Mouse (Mus musculus): ENCODE data around the gene Pitx2. TPM values are rescaled to one million over a fixed set of nuclear protein-coding genes. Genes with fewer than 3 reads are reported as not detected.

The Pitx2 gene
- 24.2 and 24.7 TPM in 2 replicates for polyA plus RNA-seq (2014; fragmentation: Nextera tagmentation; extraction: Ambion mirVana)

DNA sequence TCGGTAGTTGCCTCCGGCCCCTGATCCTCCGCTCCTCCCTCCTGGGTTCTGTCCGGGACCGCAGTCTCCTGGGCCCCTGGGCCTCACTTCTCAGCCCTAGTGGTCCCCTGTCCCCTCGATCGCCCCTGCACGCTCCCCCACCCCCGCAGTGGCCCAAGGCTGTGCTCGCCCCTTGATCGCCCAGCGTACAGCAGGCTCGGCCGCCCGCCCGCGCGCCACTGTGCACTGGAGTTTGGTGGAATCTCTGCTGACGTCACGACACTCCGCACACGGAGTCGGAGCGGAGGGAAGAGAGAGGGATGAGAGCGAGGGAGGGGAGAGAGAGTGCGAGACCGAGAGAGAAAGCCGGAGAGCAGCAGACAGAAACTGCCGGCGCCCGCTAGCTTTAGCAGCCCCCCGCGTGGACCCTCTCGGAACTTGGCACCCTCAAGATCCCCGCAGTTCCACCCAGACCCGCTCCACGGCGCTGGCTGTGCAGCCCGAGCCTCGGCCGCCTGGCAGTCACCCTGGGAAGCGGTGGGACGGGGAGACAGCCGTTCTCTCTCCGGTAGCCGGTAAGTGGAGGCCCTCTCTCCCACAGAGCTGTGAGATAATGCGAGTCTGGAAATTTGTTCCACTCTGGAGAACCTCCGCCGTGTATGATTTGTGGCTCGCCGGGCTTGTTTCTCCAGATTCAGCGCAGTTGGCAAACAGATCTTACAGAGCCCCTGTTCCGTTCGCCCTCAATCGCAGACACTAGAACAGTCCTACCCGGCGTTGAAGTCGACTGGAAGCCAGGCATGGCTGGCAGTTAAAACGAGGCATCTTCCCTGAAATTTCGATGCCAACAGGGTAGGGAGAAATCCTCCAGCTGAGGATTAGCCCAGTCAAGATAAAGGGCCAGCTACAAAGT lies at the start of gene Pitx2:
Pitx2 (plus strand) TSS at position 270 of the 892 bp plus-strand sequence.
- no peaks in the 10 kb centered on the region for H3K36me3 ChIP-seq (ENCODE audit: control insufficient read depth, insufficient read depth, low read length)
- H3K4me2 ChIP-seq (replicated peaks; ENCODE audit: low read depth, low read length): peak within 1 kb of the TSS; percentile 69
- peak within 1 kb of the TSS; percentile 44; the same call in 1 of the 2 replicates for H3K27ac ChIP-seq (ENCODE audit: low read length)
- H3K4me3 ChIP-seq (ENCODE audit: low read depth, low read length): peak within 1 kb of the TSS; percentile 41
- peak within 1 kb of the TSS; percentile 36 for H3K9ac ChIP-seq (replicated peaks; ENCODE audit: low read depth, low read length)
- 1% methylated on average over 54 of the region's 60 CpGs for WGBS
- peaks cover 22% of the 10 kb centered on the region for H3K27me3 ChIP-seq (ENCODE audit: control insufficient read depth, insufficient read depth, low read length)
- peak; percentile 65; the same call in 1 of the 2 replicates for ATAC-seq (ENCODE audit: insufficient number of reproducible peaks, insufficient read depth, low FRiP score, low read depth)
- no peaks in the 10 kb centered on the region for H3K9me3 ChIP-seq (ENCODE audit: control insufficient read depth, low read depth, low read length)
- peaks cover 9% of the 10 kb centered on the region for H3K4me1 ChIP-seq (ENCODE audit: control insufficient read depth, insufficient read depth, low read length)

DNA sequence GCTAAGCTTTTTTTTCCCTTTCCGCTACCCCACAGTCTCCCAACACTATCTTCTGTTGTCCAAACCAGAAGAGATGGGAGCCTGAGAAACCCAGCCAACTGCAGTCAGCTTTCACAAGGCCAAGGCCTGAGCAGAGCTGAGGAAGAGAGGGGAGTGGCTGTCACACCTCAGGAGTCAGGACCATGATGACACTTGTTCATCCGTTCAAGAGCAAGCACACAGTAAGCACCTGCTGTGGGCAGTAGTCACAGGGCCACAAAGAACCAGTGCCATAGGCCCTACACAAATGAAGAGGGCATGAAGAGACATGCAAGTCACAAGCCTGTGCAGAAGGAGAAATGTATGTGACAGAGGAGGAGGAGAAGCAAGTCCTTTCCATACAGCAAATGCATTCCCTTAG lies 49.7 kb upstream of the Pitx2 start:
- ATAC-seq (ENCODE audit: insufficient number of reproducible peaks, insufficient read depth, low FRiP score, low read depth): no peak
- Histone ChIP-seq H3K4me3 (ENCODE audit: low read depth, low read length) (no peak overlapping the region), H3K4me1 (ENCODE audit: control insufficient read depth, insufficient read depth, low read length) (no peaks in the 10 kb centered on the region), H3K27ac (ENCODE audit: low read length) (no peak overlapping the region), H3K9me3 (ENCODE audit: control insufficient read depth, low read depth, low read length) (no peaks in the 10 kb centered on the region), H3K36me3 (ENCODE audit: control insufficient read depth, insufficient read depth, low read length) (no peaks in the 10 kb centered on the region), H3K9ac (replicated peaks; ENCODE audit: low read depth, low read length) (no peak overlapping the region), H3K27me3 (ENCODE audit: control insufficient read depth, insufficient read depth, low read length) (no peaks in the 10 kb centered on the region), H3K4me2 (replicated peaks; ENCODE audit: low read depth, low read length) (no peak overlapping the region)
- 82% methylated on average over 2 of the region's 2 CpGs for WGBS

DNA sequence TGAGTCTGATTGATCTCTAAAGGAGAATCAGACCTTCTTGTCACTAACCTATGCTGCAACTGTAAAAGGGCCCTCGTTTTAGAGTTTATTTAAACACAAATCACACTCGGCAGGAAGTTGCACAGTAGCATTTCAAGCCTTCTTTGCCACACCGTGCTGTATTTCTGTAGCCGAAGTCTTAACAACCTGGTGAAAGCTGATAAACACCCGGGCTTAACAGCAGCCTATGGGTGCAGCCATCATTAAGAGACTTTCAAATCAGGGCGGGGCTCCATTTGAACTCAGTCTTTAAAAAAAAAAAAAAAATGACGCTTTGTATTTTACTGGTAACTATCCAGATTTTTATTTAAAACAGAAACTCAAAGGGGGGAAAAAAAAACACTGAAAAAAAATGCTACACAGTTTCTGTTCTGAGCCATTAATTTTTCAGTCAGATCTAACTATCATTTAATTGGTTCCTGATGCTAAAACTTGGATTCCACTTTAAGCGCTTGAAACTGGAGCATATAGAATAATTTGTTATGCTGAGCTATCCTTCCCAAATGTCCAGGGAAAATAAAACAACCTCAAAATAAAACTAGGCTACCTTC lies 48.5 kb upstream of the Pitx2 start:
- Histone ChIP-seq H3K27me3 (ENCODE audit: control insufficient read depth, insufficient read depth, low read length) (no peaks in the 10 kb centered on the region), H3K27ac (ENCODE audit: low read length) (no peak overlapping the region), H3K4me1 (ENCODE audit: control insufficient read depth, insufficient read depth, low read length) (no peaks in the 10 kb centered on the region), H3K4me2 (replicated peaks; ENCODE audit: low read depth, low read length) (no peak overlapping the region), H3K4me3 (ENCODE audit: low read depth, low read length) (no peak overlapping the region), H3K36me3 (ENCODE audit: control insufficient read depth, insufficient read depth, low read length) (no peaks in the 10 kb centered on the region), H3K9me3 (ENCODE audit: control insufficient read depth, low read depth, low read length) (no peaks in the 10 kb centered on the region), H3K9ac (replicated peaks; ENCODE audit: low read depth, low read length) (no peak overlapping the region)
- 37% methylated on average over 8 of the region's 8 CpGs for WGBS
- 0 out of 2 replicates have a peak, but pooled peaks have one; percentile 42 for ATAC-seq (ENCODE audit: insufficient number of reproducible peaks, insufficient read depth, low FRiP score, low read depth)

DNA sequence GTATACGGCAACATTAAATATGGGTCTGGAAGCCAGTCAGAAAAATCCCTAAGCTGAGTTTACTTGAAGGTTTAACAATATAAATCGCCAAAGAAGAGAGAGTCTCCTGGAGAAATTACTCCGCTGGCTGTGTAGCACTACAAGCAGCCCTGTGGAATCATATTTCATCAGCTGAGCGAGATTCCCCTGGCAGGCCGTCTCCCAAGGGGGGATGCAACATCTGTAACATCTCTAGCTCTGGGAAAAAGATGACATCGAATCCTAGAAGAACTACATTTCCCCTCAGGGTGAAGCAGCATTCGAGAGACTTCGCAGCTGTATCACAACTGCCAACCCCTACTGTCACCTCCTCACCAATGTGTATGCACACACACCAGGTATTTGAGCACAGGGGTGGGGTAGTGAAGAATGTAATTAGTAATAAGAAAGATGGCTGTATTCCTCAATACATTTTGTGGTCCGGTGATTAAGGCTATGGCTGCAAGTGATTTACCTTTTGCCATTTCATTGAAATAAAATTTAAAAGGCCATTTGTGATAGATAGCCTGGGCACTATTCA lies 40.8 kb upstream of the Pitx2 start:
- Histone ChIP-seq H3K9me3 (ENCODE audit: control insufficient read depth, low read depth, low read length) (no peaks in the 10 kb centered on the region), H3K4me2 (replicated peaks; ENCODE audit: low read depth, low read length) (no peak overlapping the region), H3K4me1 (ENCODE audit: control insufficient read depth, insufficient read depth, low read length) (peaks cover 4% of the 10 kb centered on the region; the same call in 1 of the 2 replicates), H3K27me3 (ENCODE audit: control insufficient read depth, insufficient read depth, low read length) (no peaks in the 10 kb centered on the region), H3K27ac (ENCODE audit: low read length) (no peak overlapping the region), H3K4me3 (ENCODE audit: low read depth, low read length) (no peak overlapping the region), H3K36me3 (ENCODE audit: control insufficient read depth, insufficient read depth, low read length) (no peaks in the 10 kb centered on the region), H3K9ac (replicated peaks; ENCODE audit: low read depth, low read length) (no peak overlapping the region)
- ATAC-seq (ENCODE audit: insufficient number of reproducible peaks, insufficient read depth, low FRiP score, low read depth): peak; percentile 50; the same call in 1 of the 2 replicates
- 20% methylated on average over 9 of the region's 9 CpGs for WGBS

DNA sequence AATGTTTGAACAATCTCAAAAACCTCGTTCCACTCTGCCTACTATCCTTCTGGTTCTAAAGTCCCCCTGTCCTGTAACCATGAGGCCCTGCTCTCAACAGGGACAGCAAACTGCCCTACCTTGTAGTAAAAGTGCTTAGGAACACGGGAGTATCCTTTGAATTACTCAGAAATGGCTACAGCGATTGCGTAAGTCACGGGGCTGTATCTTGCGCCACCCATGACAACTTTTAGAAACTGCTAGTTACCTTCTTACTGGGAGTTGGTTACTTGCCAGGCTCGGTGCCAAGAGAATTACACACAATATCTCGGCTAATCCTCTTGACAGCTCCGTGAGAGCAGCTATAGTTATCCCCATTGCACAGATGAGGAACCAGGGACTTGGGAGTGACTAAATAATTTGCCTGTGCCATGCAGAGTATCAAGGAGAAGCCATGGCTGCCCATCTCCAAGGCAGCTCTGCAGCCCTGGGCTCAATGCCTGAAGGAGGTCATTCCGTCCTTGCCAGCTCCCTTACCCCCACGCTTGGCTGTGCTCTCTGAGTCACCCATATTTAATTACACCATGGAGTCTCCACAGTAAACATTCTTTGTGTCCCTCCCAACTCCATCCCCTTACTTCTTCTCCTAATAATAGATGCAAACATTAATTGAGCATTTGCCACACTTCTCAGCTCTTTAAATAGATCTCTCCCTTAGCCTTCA lies 38.2 kb upstream of the Pitx2 start:
- no peaks in the 10 kb centered on the region for H3K36me3 ChIP-seq (ENCODE audit: control insufficient read depth, insufficient read depth, low read length)
- H3K4me2 ChIP-seq (replicated peaks; ENCODE audit: low read depth, low read length): no peak overlapping the region
- no peak overlapping the region for H3K9ac ChIP-seq (replicated peaks; ENCODE audit: low read depth, low read length)
- no peak for ATAC-seq (ENCODE audit: insufficient number of reproducible peaks, insufficient read depth, low FRiP score, low read depth)
- H3K27ac ChIP-seq (ENCODE audit: low read length): no peak overlapping the region
- H3K9me3 ChIP-seq (ENCODE audit: control insufficient read depth, low read depth, low read length): no peaks in the 10 kb centered on the region
- 86% methylated on average over 11 of the region's 11 CpGs for WGBS
- no peak overlapping the region for H3K4me3 ChIP-seq (ENCODE audit: low read depth, low read length)
- H3K4me1 ChIP-seq (ENCODE audit: control insufficient read depth, insufficient read depth, low read length): peaks cover 4% of the 10 kb centered on the region; the same call in 1 of the 2 replicates
- H3K27me3 ChIP-seq (ENCODE audit: control insufficient read depth, insufficient read depth, low read length): no peaks in the 10 kb centered on the region

DNA sequence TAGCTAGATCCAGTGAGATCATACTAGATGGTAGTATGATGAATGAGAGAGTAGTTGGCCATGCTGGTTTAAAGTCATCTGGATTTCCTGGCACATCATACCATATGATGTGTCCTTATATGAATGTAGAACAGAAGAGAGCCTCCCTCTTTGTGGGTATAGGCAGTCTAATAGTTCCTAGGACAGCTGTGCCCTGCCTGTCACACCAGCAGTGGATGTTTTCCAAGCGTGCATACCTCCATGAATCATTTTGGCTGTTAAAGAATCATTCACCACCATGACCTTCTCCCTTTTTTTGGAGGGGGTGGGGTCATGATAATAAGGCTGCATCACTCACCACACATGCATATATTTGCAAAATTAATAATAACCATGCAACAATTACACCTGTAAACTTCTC lies 35.4 kb upstream of the Pitx2 start:
- Histone ChIP-seq H3K4me3 (ENCODE audit: low read depth, low read length) (no peak overlapping the region), H3K4me2 (replicated peaks; ENCODE audit: low read depth, low read length) (no peak overlapping the region), H3K27me3 (ENCODE audit: control insufficient read depth, insufficient read depth, low read length) (no peaks in the 10 kb centered on the region), H3K27ac (ENCODE audit: low read length) (no peak overlapping the region), H3K9ac (replicated peaks; ENCODE audit: low read depth, low read length) (no peak overlapping the region), H3K36me3 (ENCODE audit: control insufficient read depth, insufficient read depth, low read length) (no peaks in the 10 kb centered on the region), H3K4me1 (ENCODE audit: control insufficient read depth, insufficient read depth, low read length) (peaks cover under 1% of the 10 kb centered on the region; the same call in 1 of the 2 replicates), H3K9me3 (ENCODE audit: control insufficient read depth, low read depth, low read length) (no peaks in the 10 kb centered on the region)
- ATAC-seq (ENCODE audit: insufficient number of reproducible peaks, insufficient read depth, low FRiP score, low read depth): no peak
- WGBS: 72% methylated on average over 1 of the region's 1 CpGs

DNA sequence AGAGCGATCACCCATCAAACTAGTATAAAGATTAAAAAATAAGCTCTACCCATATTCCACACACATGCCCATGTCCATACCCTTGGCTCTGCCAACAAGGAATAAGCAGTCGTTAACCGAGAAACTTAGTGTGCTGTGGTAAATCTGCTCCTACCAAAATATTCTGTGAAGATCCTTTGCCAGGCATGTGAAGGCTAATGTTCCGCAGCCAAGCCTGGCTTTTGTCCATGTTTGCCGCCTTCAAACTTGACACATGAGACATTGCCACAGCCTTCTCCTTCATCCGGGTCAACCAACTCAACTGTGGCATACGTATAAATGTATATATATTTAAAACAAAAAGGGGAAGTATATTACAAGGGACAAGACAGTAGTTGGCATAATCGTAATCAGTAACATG lies 34.0 kb upstream of the Pitx2 start:
- Histone ChIP-seq H3K9me3 (ENCODE audit: control insufficient read depth, low read depth, low read length) (no peaks in the 10 kb centered on the region), H3K36me3 (ENCODE audit: control insufficient read depth, insufficient read depth, low read length) (no peaks in the 10 kb centered on the region), H3K4me1 (ENCODE audit: control insufficient read depth, insufficient read depth, low read length) (no peaks in the 10 kb centered on the region), H3K4me2 (replicated peaks; ENCODE audit: low read depth, low read length) (no peak overlapping the region), H3K9ac (replicated peaks; ENCODE audit: low read depth, low read length) (no peak overlapping the region), H3K27ac (ENCODE audit: low read length) (no peak overlapping the region), H3K4me3 (ENCODE audit: low read depth, low read length) (no peak overlapping the region), H3K27me3 (ENCODE audit: control insufficient read depth, insufficient read depth, low read length) (no peaks in the 10 kb centered on the region)
- ATAC-seq (ENCODE audit: insufficient number of reproducible peaks, insufficient read depth, low FRiP score, low read depth): no peak
- WGBS: 89% methylated on average over 8 of the region's 8 CpGs

DNA sequence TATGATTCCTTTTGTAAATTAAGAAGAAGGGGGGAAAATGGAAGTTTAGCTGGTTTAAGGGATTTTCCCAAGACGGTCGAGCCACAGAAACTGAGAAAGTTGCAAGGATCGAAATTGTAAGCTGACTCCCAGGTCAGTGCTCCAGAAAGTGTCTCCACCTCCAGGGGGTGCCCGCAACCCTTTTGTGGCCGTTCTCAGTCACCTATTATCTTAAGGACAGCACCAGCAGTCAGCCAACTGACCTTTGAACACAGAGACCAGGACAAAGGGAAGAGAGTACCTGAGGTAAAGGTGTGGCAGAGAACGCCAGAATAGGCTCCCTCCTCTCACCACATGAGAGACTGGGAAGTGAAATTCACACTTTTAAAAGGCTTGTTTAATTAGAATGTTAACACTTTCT lies 33.0 kb upstream of the Pitx2 start:
- Histone ChIP-seq H3K4me3 (ENCODE audit: low read depth, low read length) (no peak overlapping the region), H3K27ac (ENCODE audit: low read length) (no peak overlapping the region), H3K27me3 (ENCODE audit: control insufficient read depth, insufficient read depth, low read length) (no peaks in the 10 kb centered on the region), H3K9me3 (ENCODE audit: control insufficient read depth, low read depth, low read length) (no peaks in the 10 kb centered on the region), H3K4me1 (ENCODE audit: control insufficient read depth, insufficient read depth, low read length) (no peaks in the 10 kb centered on the region), H3K36me3 (ENCODE audit: control insufficient read depth, insufficient read depth, low read length) (no peaks in the 10 kb centered on the region), H3K9ac (replicated peaks; ENCODE audit: low read depth, low read length) (no peak overlapping the region), H3K4me2 (replicated peaks; ENCODE audit: low read depth, low read length) (no peak overlapping the region)
- ATAC-seq (ENCODE audit: insufficient number of reproducible peaks, insufficient read depth, low FRiP score, low read depth): no peak
- 21% methylated on average over 6 of the region's 6 CpGs for WGBS
